Mouse (Mus musculus): ENCODE results near the gene Ppp1r9b. TPM values are rescaled to one million over a fixed set of nuclear protein-coding genes. Genes with fewer than 3 reads are reported as not detected.

Ppp1r9b gene
- polyA plus RNA-seq, 1 experiment: 29.9 TPM

DNA sequence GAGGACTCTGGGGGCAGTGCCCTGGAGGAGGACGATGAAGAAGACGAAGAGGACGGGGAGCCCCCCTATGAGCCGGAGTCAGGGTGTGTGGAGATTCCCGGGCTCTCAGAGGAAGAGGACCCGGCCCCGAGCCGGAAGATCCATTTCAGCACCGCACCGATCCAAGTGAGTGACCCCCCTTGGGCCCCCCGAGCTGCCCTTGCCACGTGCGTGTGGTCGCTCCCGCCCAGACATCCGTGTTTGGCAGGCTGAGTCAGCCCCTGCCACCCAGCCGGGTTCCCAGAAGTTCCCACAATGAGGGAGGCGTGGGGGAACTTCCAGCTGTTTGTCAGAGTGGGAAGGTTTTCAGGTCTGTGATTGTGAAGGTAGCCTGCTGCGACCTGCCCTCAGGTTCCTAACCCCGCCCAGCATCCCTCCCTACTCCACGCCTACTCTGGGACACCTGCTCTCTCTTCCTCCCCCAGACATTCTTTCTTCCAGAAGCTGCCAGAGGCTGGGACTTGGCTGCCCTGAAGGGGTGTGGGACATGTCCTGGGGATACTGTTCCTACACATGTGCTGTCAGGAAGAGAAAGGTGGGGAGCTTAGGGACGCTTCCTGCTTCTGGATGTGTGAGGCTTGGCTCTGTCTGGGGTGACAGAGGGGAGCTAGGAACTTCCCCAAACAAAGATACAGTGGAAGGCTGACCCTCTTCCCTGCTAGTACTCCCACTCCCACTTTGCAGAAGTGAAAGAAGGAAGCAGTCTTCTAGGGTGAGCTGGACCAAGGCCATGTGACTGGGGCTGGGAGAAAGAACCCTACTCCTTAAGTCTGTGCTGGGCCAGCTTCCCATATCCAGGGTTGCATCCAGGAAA is 2.1 kb downstream of the Ppp1r9b start:
- Histone ChIP-seq H3K27ac (ENCODE audit: insufficient read depth, low read depth, low read length) (peak overlapping the region; percentile 49), H3K4me1 (ENCODE audit: control insufficient read depth, insufficient read depth, low read length) (peaks cover 20% of the 10 kb centered on the region), H3K36me3 (ENCODE audit: control insufficient read depth, insufficient read depth, low read length) (no peaks in the 10 kb centered on the region), H3K4me3 (ENCODE audit: insufficient read depth, low read depth, low read length) (peak overlapping the region; percentile 91), H3K27me3 (replicated peaks; ENCODE audit: control insufficient read depth, insufficient read depth, low read length) (no peaks in the 10 kb centered on the region)
- TF ChIP-seq POLR2A (IDR thresholded peaks at IDR 0.05; ENCODE audit: low read depth, low read length): peak; percentile 50
- TF ChIP-seq CTCF (conservative IDR thresholded peaks at IDR 0.05; ENCODE audit: insufficient read depth, insufficient read length, low read depth, low read length): no peak
- peak; percentile 74 for DNase-seq
- WGBS: 3% methylated on average over 22 of the region's 22 CpGs

- Histone ChIP-seq H3K27ac (ENCODE audit: insufficient read depth, low read depth, low read length) (no peak overlapping the region), H3K36me3 (ENCODE audit: control insufficient read depth, insufficient read depth, low read length) (no peaks in the 10 kb centered on the region), H3K4me1 (ENCODE audit: control insufficient read depth, insufficient read depth, low read length) (peaks cover 16% of the 10 kb centered on the region), H3K4me3 (ENCODE audit: insufficient read depth, low read depth, low read length) (peak overlapping the region; percentile 91), H3K27me3 (replicated peaks; ENCODE audit: control insufficient read depth, insufficient read depth, low read length) (no peaks in the 10 kb centered on the region)
- no peak for DNase-seq
- TF ChIP-seq CTCF (conservative IDR thresholded peaks at IDR 0.05; ENCODE audit: insufficient read depth, insufficient read length, low read depth, low read length) (no peak), POLR2A (IDR thresholded peaks at IDR 0.05; ENCODE audit: low read depth, low read length) (no peak)
- 33% methylated on average over 10 of the region's 10 CpGs for WGBS
Observed at GRCm38 (mm10) chr11:94994208-94994814, 3.5 kb downstream of the Ppp1r9b start.

GRCm38 (mm10) chr11:94994947-94995772 is 4.3 kb downstream of the Ppp1r9b start:
- H3K4me3 ChIP-seq (ENCODE audit: insufficient read depth, low read depth, low read length): peak overlapping the region; percentile 91; the same call in 1 of the 2 replicates
- no peak for TF ChIP-seq POLR2A (IDR thresholded peaks at IDR 0.05; ENCODE audit: low read depth, low read length)
- TF ChIP-seq CTCF (conservative IDR thresholded peaks at IDR 0.05; ENCODE audit: insufficient read depth, insufficient read length, low read depth, low read length): no peak
- peaks cover 12% of the 10 kb centered on the region for H3K4me1 ChIP-seq (ENCODE audit: control insufficient read depth, insufficient read depth, low read length)
- no peak overlapping the region for H3K27ac ChIP-seq (ENCODE audit: insufficient read depth, low read depth, low read length)
- 66% methylated on average over 11 of the region's 11 CpGs for WGBS
- H3K27me3 ChIP-seq (replicated peaks; ENCODE audit: control insufficient read depth, insufficient read depth, low read length): no peaks in the 10 kb centered on the region
- DNase-seq: no peak
- H3K36me3 ChIP-seq (ENCODE audit: control insufficient read depth, insufficient read depth, low read length): no peaks in the 10 kb centered on the region

GRCm38 (mm10) chr11:94996101-94996500 is 5.3 kb downstream of the Ppp1r9b start:
- TF ChIP-seq POLR2A (IDR thresholded peaks at IDR 0.05; ENCODE audit: low read depth, low read length): no peak
- DNase-seq: no peak
- WGBS: 73% methylated on average over 8 of the region's 8 CpGs
- H3K4me3 ChIP-seq (ENCODE audit: insufficient read depth, low read depth, low read length): no peak overlapping the region
- no peak overlapping the region for H3K27ac ChIP-seq (ENCODE audit: insufficient read depth, low read depth, low read length)
- H3K36me3 ChIP-seq (ENCODE audit: control insufficient read depth, insufficient read depth, low read length): no peaks in the 10 kb centered on the region
- peaks cover 12% of the 10 kb centered on the region for H3K4me1 ChIP-seq (ENCODE audit: control insufficient read depth, insufficient read depth, low read length)
- no peaks in the 10 kb centered on the region for H3K27me3 ChIP-seq (replicated peaks; ENCODE audit: control insufficient read depth, insufficient read depth, low read length)

GRCm38 (mm10) chr11:94996984-94997383 is 6.1 kb downstream of the Ppp1r9b start:
- Histone ChIP-seq H3K4me1 (ENCODE audit: control insufficient read depth, insufficient read depth, low read length) (peaks cover 12% of the 10 kb centered on the region), H3K27me3 (replicated peaks; ENCODE audit: control insufficient read depth, insufficient read depth, low read length) (no peaks in the 10 kb centered on the region), H3K27ac (ENCODE audit: insufficient read depth, low read depth, low read length) (no peak overlapping the region), H3K4me3 (ENCODE audit: insufficient read depth, low read depth, low read length) (no peak overlapping the region), H3K36me3 (ENCODE audit: control insufficient read depth, insufficient read depth, low read length) (no peaks in the 10 kb centered on the region)
- TF ChIP-seq CTCF (conservative IDR thresholded peaks at IDR 0.05; ENCODE audit: insufficient read depth, insufficient read length, low read depth, low read length): no peak
- no peak for TF ChIP-seq POLR2A (IDR thresholded peaks at IDR 0.05; ENCODE audit: low read depth, low read length)
- DNase-seq: no peak
- WGBS: 89% methylated on average over 6 of the region's 6 CpGs

DNA sequence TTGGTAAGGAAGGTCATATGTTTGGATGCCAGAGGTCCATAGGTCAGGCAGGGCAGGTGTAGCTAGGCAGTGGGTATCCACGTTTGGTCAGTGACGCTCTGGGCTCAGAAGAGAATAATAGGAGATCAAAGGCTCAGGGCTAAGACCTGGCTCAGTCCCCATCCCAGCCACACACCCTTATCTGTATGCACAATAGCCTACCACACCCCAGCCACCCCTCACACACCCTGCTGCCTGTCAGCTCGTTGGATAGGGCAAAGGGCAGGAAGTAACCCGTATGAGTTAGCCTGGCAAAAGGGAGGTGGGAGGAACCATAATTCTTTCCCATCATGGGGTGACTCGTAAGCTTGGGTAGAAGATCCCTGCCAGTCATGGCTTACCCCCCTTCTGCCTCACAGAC is 6.8 kb downstream of the Ppp1r9b start:
- Histone ChIP-seq H3K4me1 (ENCODE audit: control insufficient read depth, insufficient read depth, low read length) (peaks cover 12% of the 10 kb centered on the region), H3K36me3 (ENCODE audit: control insufficient read depth, insufficient read depth, low read length) (no peaks in the 10 kb centered on the region), H3K27ac (ENCODE audit: insufficient read depth, low read depth, low read length) (no peak overlapping the region), H3K27me3 (replicated peaks; ENCODE audit: control insufficient read depth, insufficient read depth, low read length) (no peaks in the 10 kb centered on the region), H3K4me3 (ENCODE audit: insufficient read depth, low read depth, low read length) (no peak overlapping the region)
- TF ChIP-seq POLR2A (IDR thresholded peaks at IDR 0.05; ENCODE audit: low read depth, low read length): no peak
- no peak for DNase-seq
- WGBS: 33% methylated on average over 5 of the region's 5 CpGs

Data from kidney, adult 2 months (tissue).